Mouse (Mus musculus) cerebellum, adult 2 months (tissue): ENCODE measurements at regions not wholly inside any gene's neighbourhood (a gene's known extent, or its start where the extent isn't known, plus 50 kb on each side); places are given as distances from the start of the nearest gene placed in this dataset.

ENCODE experiments used
- DNase-seq, 2 experiments: peaks; one replicate each; pipeline ENCODE4 v3.0.0; 2021
- H3K27ac ChIP-seq: fragments of 200-500 bp; 2 replicates; pipeline ENCODE4 v1.5.1; 2012; ENCODE audit warnings: low read length, control low read depth, inconsistent platforms; ENCODE audit not compliant: insufficient read depth
- H3K27me3 ChIP-seq: fragments of 200-500 bp; 2 replicates; pipeline ENCODE4 v1.6.1; 2012; ENCODE audit warnings: inconsistent platforms, mild to moderate bottlenecking, low read length, moderate library complexity; ENCODE audit not compliant: control insufficient read depth, insufficient read depth
- H3K4me1 ChIP-seq: fragments of 200-500 bp; 2 replicates; pipeline ENCODE4 v1.6.1; 2011; ENCODE audit warnings: low read length; ENCODE audit not compliant: control insufficient read depth, insufficient read depth
- H3K4me3 ChIP-seq: fragments of 200-500 bp; replicated peaks from 2 replicates; pipeline ENCODE3; 2011; ENCODE audit warnings: mild to moderate bottlenecking, low read depth, low read length, control low read depth; ENCODE audit not compliant: insufficient read depth
- CTCF ChIP-seq: fragments of 200-500 bp; IDR thresholded peaks from 2 replicates; pipeline ENCODE4 v1.5.1; 2011; ENCODE audit warnings: low read depth, mild to moderate bottlenecking, control low read depth, low read length, moderate library complexity, borderline replicate concordance; ENCODE audit not compliant: insufficient read depth
- POLR2A ChIP-seq: fragments of 200-500 bp; IDR thresholded peaks from 2 replicates; pipeline ENCODE4 v1.6.1; 2011; ENCODE audit warnings: low read length, control low read depth, borderline replicate concordance; ENCODE audit not compliant: insufficient read depth
- WGBS: fragments of 180-500 bp; shearing (Covaris S2); methylation state at CpG from one replicate; pipeline ENCODE4 v1.1.7; 2018; 5-methylcytosine and 5-hydroxymethylcytosine counted together

GRCm38 (mm10) chr9:62181182-62181830 lies 58.9 kb upstream of the Glce start:
- TF ChIP-seq CTCF (no peak), POLR2A (no peak)
- DNase-seq: no peak
- WGBS: 86% methylated on average over 9 of the region's 9 CpGs
- no peak overlapping the region for H3K4me3 ChIP-seq
- H3K4me1 ChIP-seq: peaks cover 12% of the 10 kb centered on the region; the same call in 1 of the 2 replicates
- no peak overlapping the region for H3K27ac ChIP-seq
- no peaks in the 10 kb centered on the region for H3K27me3 ChIP-seq

GRCm38 (mm10) chr9:62180456-62181181 lies 58.2 kb upstream of the Glce start:
- Histone ChIP-seq H3K4me3 (no peak overlapping the region), H3K27me3 (no peaks in the 10 kb centered on the region), H3K4me1 (peaks cover 5% of the 10 kb centered on the region; the same call in 1 of the 2 replicates), H3K27ac (no peak overlapping the region)
- 82% methylated on average over 11 of the region's 11 CpGs for WGBS
- TF ChIP-seq CTCF: no peak
- TF ChIP-seq POLR2A: no peak
- peak in 1 of 2 experiments; percentile 36 for DNase-seq

GRCm38 (mm10) chr9:62174651-62175050 lies 52.2 kb upstream of the Glce start:
- WGBS: 71% methylated on average over 7 of the region's 7 CpGs
- H3K27ac ChIP-seq: no peak overlapping the region

More at GRCm38 (mm10) chr9:62174651-62175050, 52.2 kb upstream of the Glce start:
- no peak for TF ChIP-seq POLR2A
- TF ChIP-seq CTCF: no peak
- Histone ChIP-seq H3K4me1 (no peaks in the 10 kb centered on the region), H3K4me3 (no peak overlapping the region), H3K27me3 (no peaks in the 10 kb centered on the region; the same call in 1 of the 2 replicates)
- DNase-seq: no peak
